Mouse (Mus musculus) myocyte (in vitro differentiated cells): Measurements from ENCODE around the gene Taf3. TPM values are rescaled to one million over a fixed set of nuclear protein-coding genes. Genes with fewer than 3 reads are reported as not detected.

Experiments used
- H3K27me3 ChIP-seq: one replicate; pipeline ENCODE4 v1.6.1; 2011; ENCODE audit not compliant: control insufficient read depth, insufficient read depth, insufficient read length
- H3K36me3 ChIP-seq: one replicate; pipeline ENCODE4 v1.6.1; 2011; ENCODE audit not compliant: control insufficient read depth, insufficient read depth
- H3K4me2 ChIP-seq: one replicate; pipeline ENCODE4 v1.6.1; 2011; ENCODE audit warnings: low read depth, control low read depth
- H3K4me3 ChIP-seq: one replicate; pipeline ENCODE4 v1.5.1; 2011; ENCODE audit warnings: mild to moderate bottlenecking, control low read depth, moderate library complexity
- H3K79me2 ChIP-seq: one replicate; pipeline ENCODE4 v1.6.1; 2011; ENCODE audit not compliant: control insufficient read depth, insufficient read depth
- H3ac ChIP-seq: one replicate; pipeline ENCODE4 v1.6.1; 2011; ENCODE audit not compliant: control insufficient read depth, insufficient read length
- CEBPB ChIP-seq: IDR thresholded peaks from 2 replicates; pipeline ENCODE4 v1.6.1; 2011; ENCODE audit warnings: mild to moderate bottlenecking, moderate library complexity; ENCODE audit not compliant: poor library complexity, insufficient read depth, severe bottlenecking
- E2F4 ChIP-seq: IDR thresholded peaks from one replicate; pipeline ENCODE4 v1.6.1; 2011; ENCODE audit warnings: mild to moderate bottlenecking, control low read depth, moderate library complexity; ENCODE audit not compliant: insufficient read depth
- MAX ChIP-seq: IDR thresholded peaks from one replicate; pipeline ENCODE4 v1.6.1; 2011; ENCODE audit warnings: low read depth, mild to moderate bottlenecking, control low read depth
- MYOD1 ChIP-seq, 3 experiments: IDR thresholded peaks; one replicate each; pipeline ENCODE4 v1.6.1; 2011; ENCODE audit warnings: control low read depth in 2 of 3, low read depth in 2 of 3, mild to moderate bottlenecking in 2 of 3, moderate library complexity in 1 of 3; ENCODE audit not compliant: insufficient read length in 2 of 3, control insufficient read depth in 1 of 3
- MYOG ChIP-seq, 3 experiments: IDR thresholded peaks; one replicate each; pipeline ENCODE4 v1.6.1; 2011; ENCODE audit warnings: control low read depth in 2 of 3, low read depth in 2 of 3, mild to moderate bottlenecking in 2 of 3; ENCODE audit not compliant: insufficient read length in 2 of 3, control insufficient read depth in 1 of 3, insufficient read depth in 1 of 3
- POLR2A ChIP-seq: IDR thresholded peaks from one replicate; pipeline ENCODE4 v1.6.1; 2011; ENCODE audit warnings: low read depth, mild to moderate bottlenecking, control low read depth, moderate library complexity; ENCODE audit not compliant: insufficient read length
- POLR2AphosphoS2 ChIP-seq: IDR thresholded peaks from one replicate; pipeline ENCODE4 v1.6.1; 2011; ENCODE audit warnings: low read depth, control low read depth; ENCODE audit not compliant: insufficient read length
- REST ChIP-seq: IDR thresholded peaks from one replicate; pipeline ENCODE4 v1.6.1; 2011; ENCODE audit warnings: mild to moderate bottlenecking, control low read depth, moderate library complexity; ENCODE audit not compliant: insufficient read depth, insufficient read length
- SRF ChIP-seq: IDR thresholded peaks from one replicate; pipeline ENCODE4 v1.6.1; 2011; ENCODE audit warnings: low read depth; ENCODE audit not compliant: control insufficient read depth, insufficient read length
- TCF12 ChIP-seq: IDR thresholded peaks from one replicate; pipeline ENCODE4 v1.6.1; 2011; ENCODE audit warnings: mild to moderate bottlenecking, control low read depth; ENCODE audit not compliant: poor library complexity, insufficient read depth, severe bottlenecking
- TCF3 ChIP-seq: IDR thresholded peaks from one replicate; pipeline ENCODE4 v1.6.1; 2011; ENCODE audit warnings: low read depth, control low read depth; ENCODE audit not compliant: insufficient read length
- USF1 ChIP-seq: IDR thresholded peaks from one replicate; pipeline ENCODE4 v1.6.1; 2011; ENCODE audit warnings: low read depth, mild to moderate bottlenecking, control low read depth, moderate library complexity
- polyA plus RNA-seq: library from polyadenylated mRNA; unstranded; fragments of >200 nt; fragmentation: generic; extraction: Trizol; gene quantifications from one replicate; pipeline ENCODE4 v1.2.1, GENCODE M21; 2012; ENCODE audit warnings: missing spikeins

Taf3 gene
- polyA plus RNA-seq, 1 experiment = 6.6 TPM

GRCm38 (mm10) chr2:9926194-9926904, 122.0 kb downstream of the Taf3 start:
- no peaks in the 10 kb centered on the region for H3K79me2 ChIP-seq
- no peak overlapping the region for H3K4me2 ChIP-seq
- no peaks in the 10 kb centered on the region for H3K27me3 ChIP-seq
- H3ac ChIP-seq = no peak overlapping the region
- TF ChIP-seq CEBPB (no peak), SRF (no peak)
- H3K4me3 ChIP-seq = no peak overlapping the region
- peaks cover 9% of the 10 kb centered on the region for H3K36me3 ChIP-seq

- no peak overlapping the region for H3K4me2 ChIP-seq
- H3K79me2 ChIP-seq = no peaks in the 10 kb centered on the region
- no peaks in the 10 kb centered on the region for H3K27me3 ChIP-seq
- no peak overlapping the region for H3K4me3 ChIP-seq
- no peak overlapping the region for H3ac ChIP-seq
- no peaks in the 10 kb centered on the region for H3K36me3 ChIP-seq
- TF ChIP-seq MAX (no peak), POLR2A (no peak), USF1 (no peak), TCF12 (no peak), MYOD1 (IDR thresholded peaks at IDR 0.05; ENCODE audit: control insufficient read depth in 1 of 3, insufficient read length in 2 of 3, low read depth in 2 of 3) (no peak), CEBPB (no peak), POLR2AphosphoS2 (no peak), REST (no peak), MYOG (IDR thresholded peaks at IDR 0.05; ENCODE audit: control insufficient read depth in 1 of 3, insufficient read depth in 1 of 3, insufficient read length in 2 of 3, low read depth in 2 of 3) (no peak), SRF (no peak), TCF3 (no peak), E2F4 (no peak)
Observed at GRCm38 (mm10) chr2:9918691-9919471, 129.5 kb downstream of the Taf3 start.

DNA sequence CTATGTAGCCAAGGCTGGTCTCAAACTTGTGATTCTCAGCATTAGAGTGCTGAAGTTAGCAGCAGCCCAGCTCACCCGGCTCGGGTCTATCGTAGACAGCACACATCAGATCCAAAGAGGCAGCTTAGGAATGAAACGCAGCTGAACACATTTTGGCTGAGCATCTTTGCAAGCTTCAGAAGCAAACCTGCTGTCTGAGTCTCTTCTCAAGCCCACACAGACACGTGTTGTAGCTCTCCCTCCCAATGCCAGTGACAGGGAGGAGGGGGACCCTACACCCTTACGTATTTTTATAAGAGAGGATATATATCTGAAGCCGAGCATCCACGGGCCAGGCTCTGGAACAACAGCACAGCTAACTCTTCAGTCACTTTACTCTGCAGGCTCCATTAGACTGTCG, 130.8 kb downstream of the Taf3 start:
- no peak overlapping the region for H3ac ChIP-seq
- no peaks in the 10 kb centered on the region for H3K36me3 ChIP-seq
- H3K27me3 ChIP-seq = no peaks in the 10 kb centered on the region
- no peak for TF ChIP-seq POLR2AphosphoS2
- H3K4me2 ChIP-seq = no peak overlapping the region
- no peak overlapping the region for H3K4me3 ChIP-seq
- H3K79me2 ChIP-seq = no peaks in the 10 kb centered on the region

DNA sequence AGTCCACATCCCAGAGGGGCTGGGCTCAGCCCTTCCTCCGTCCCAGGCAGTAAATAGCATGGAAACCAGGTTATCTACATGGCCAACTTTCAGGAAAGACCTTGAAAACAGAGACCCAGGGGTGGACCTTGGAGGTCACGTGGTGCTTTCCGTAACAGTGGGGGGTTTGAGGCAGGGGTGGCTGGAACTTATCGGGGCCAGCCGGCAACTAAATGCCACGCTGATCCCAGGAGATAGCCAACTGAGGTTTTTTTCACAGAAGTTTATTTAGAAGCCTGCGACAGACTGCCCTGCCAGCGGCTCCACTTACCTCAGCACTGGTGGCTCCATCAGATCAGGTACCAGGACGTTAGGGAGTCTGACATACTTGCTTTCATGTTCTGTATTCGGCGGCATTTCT, 142.4 kb downstream of the Taf3 start:
- Histone ChIP-seq H3K36me3 (no peaks in the 10 kb centered on the region), H3K79me2 (no peaks in the 10 kb centered on the region), H3K4me2 (peak overlapping the region; percentile 27), H3ac (no peak overlapping the region), H3K4me3 (no peak overlapping the region), H3K27me3 (no peaks in the 10 kb centered on the region)
- TF ChIP-seq USF1 (no peak), SRF (no peak), MYOD1 (IDR thresholded peaks at IDR 0.05; ENCODE audit: control insufficient read depth in 1 of 3, insufficient read length in 2 of 3, low read depth in 2 of 3) (no peak), E2F4 (no peak), POLR2AphosphoS2 (no peak), REST (no peak), POLR2A (no peak), CEBPB (no peak)

DNA sequence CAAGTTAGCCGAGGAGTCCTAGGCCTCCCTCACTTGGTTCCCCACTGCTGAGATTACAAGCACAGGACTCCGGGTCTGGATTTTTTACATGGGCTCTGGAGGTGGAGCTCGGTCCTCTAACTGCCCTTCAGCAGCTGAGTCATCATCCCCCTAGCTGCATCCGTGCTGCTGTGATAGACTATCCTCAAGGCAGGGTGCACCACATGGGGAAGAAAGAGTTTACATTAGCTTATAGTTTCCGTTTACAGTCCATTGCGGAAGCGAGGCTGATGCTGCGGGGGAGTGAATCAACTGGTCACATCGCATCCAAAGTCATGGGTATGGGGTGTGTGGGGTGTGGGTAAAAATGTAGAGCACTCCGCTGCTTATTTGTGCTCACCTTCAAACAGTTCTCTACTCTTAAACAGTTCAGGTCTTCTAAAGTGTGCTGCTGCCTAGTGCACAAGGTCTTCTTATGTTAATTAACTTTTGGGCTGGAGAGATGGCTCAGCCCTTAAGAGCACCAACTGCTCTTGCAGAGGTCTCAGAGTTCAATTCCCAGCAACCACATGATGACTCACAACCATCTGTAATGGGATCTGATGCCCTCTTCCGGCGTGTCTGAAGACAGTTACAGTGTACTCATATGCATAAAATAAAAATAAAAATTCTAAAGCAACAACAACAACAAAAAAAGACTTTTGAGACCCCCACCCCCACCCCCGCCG, 144.4 kb downstream of the Taf3 start:
- TF ChIP-seq POLR2A (no peak), CEBPB (no peak), TCF3 (no peak), USF1 (no peak), MYOD1 (IDR thresholded peaks at IDR 0.05; ENCODE audit: control insufficient read depth in 1 of 3, insufficient read length in 2 of 3, low read depth in 2 of 3) (no peak), REST (no peak), POLR2AphosphoS2 (no peak), SRF (no peak), E2F4 (no peak), MAX (no peak), TCF12 (no peak), MYOG (IDR thresholded peaks at IDR 0.05; ENCODE audit: control insufficient read depth in 1 of 3, insufficient read depth in 1 of 3, insufficient read length in 2 of 3, low read depth in 2 of 3) (no peak)
- H3K4me2 ChIP-seq = no peak overlapping the region
- no peaks in the 10 kb centered on the region for H3K27me3 ChIP-seq
- H3K79me2 ChIP-seq = no peaks in the 10 kb centered on the region
- no peak overlapping the region for H3K4me3 ChIP-seq
- H3K36me3 ChIP-seq = no peaks in the 10 kb centered on the region
- H3ac ChIP-seq = no peak overlapping the region
